Mouse (Mus musculus) cerebellum, adult 2 months (tissue): ENCODE measurements around the gene Gm42417. TPM values are rescaled to one million over a fixed set of nuclear protein-coding genes. Genes with fewer than 3 reads are reported as not detected.
A peak's percentile ranks its signal among the peaks of the same experiment; 100 is the strongest.

Source experiments
- DNase-seq, 2 experiments: peaks; one replicate each; pipeline ENCODE4 v3.0.0; 2021
- H3K27ac ChIP-seq: fragments of 200-500 bp; 2 replicates; pipeline ENCODE4 v1.5.1; 2012; ENCODE audit warnings: low read length, control low read depth, inconsistent platforms; ENCODE audit not compliant: insufficient read depth
- H3K27me3 ChIP-seq: fragments of 200-500 bp; 2 replicates; pipeline ENCODE4 v1.6.1; 2012; ENCODE audit warnings: inconsistent platforms, mild to moderate bottlenecking, low read length, moderate library complexity; ENCODE audit not compliant: control insufficient read depth, insufficient read depth
- H3K4me1 ChIP-seq: fragments of 200-500 bp; 2 replicates; pipeline ENCODE4 v1.6.1; 2011; ENCODE audit warnings: low read length; ENCODE audit not compliant: control insufficient read depth, insufficient read depth
- H3K4me3 ChIP-seq: fragments of 200-500 bp; replicated peaks from 2 replicates; pipeline ENCODE3; 2011; ENCODE audit warnings: mild to moderate bottlenecking, low read depth, low read length, control low read depth; ENCODE audit not compliant: insufficient read depth
- CTCF ChIP-seq: fragments of 200-500 bp; IDR thresholded peaks from 2 replicates; pipeline ENCODE4 v1.5.1; 2011; ENCODE audit warnings: low read depth, mild to moderate bottlenecking, control low read depth, low read length, moderate library complexity, borderline replicate concordance; ENCODE audit not compliant: insufficient read depth
- POLR2A ChIP-seq: fragments of 200-500 bp; IDR thresholded peaks from 2 replicates; pipeline ENCODE4 v1.6.1; 2011; ENCODE audit warnings: low read length, control low read depth, borderline replicate concordance; ENCODE audit not compliant: insufficient read depth
- WGBS: fragments of 180-500 bp; shearing (Covaris S2); methylation state at CpG from one replicate; pipeline ENCODE4 v1.1.7; 2018; 5-methylcytosine and 5-hydroxymethylcytosine counted together
- polyA plus RNA-seq: library from polyadenylated mRNA; depleted of rRNA; stranded (reverse); fragments of >200 nt; gene quantifications from 2 replicates; pipeline ENCODE4 v1.2.3, GENCODE M21; 2012

Gene Gm42417
- polyA plus RNA-seq, 1 experiment = 0.05 TPM

DNA sequence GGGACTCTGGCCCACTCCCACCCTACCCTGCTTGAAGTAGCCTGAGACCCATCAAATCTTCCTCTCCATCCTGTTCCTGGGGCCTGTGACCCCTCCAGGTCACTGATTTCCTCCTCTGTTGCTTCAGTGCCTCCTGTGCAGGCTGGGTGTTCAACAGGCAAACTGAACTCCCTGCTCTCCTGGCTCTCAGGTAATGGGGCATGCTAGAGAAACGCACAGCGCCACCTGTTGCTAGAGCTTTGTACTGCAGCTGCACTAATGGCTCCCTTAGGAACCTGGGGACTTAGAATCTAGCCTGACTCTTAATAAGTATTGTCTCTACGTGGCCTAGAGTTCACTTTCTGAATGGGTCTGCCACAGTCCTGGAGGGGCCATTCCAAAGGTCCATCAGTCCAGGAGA is 38.0 kb downstream of the Gm42417 start:
- H3K27me3 ChIP-seq = no peaks in the 10 kb centered on the region
- H3K4me3 ChIP-seq = no peak overlapping the region
- DNase-seq = peak; percentile 78 to 88
- H3K4me1 ChIP-seq = peaks cover 5% of the 10 kb centered on the region
- no peak overlapping the region for H3K27ac ChIP-seq
- 1% methylated on average over 3 of the region's 3 CpGs for WGBS
- peak; percentile 93 for TF ChIP-seq CTCF
- no peak for TF ChIP-seq POLR2A

DNA sequence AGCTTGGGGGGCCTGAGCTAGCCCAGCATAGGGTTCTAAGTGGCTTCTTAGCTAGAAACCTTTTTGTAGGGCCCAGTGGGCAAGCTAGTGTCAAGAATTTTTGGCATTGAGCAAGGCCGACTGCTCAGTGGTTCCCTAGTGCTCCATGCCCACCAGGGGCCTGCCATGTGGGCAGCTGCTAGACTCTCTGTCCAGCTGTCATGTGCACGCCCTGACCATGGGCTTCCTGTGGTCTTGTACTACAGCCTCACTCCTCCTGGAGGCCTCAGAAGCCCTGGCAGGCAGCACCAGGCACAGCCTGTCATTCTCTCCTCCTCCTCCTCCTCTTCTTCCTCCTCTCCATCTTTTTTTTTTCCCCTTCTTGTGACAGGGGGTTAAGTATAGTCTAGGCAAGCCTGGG is 41.9 kb downstream of the Gm42417 start:
- H3K27ac ChIP-seq = no peak overlapping the region
- 27% methylated on average over 2 of the region's 2 CpGs for WGBS
- peaks cover 30% of the 10 kb centered on the region for H3K4me1 ChIP-seq
- no peak overlapping the region for H3K4me3 ChIP-seq
- no peak for DNase-seq
- TF ChIP-seq POLR2A (no peak), CTCF (no peak)
- no peaks in the 10 kb centered on the region for H3K27me3 ChIP-seq

DNA sequence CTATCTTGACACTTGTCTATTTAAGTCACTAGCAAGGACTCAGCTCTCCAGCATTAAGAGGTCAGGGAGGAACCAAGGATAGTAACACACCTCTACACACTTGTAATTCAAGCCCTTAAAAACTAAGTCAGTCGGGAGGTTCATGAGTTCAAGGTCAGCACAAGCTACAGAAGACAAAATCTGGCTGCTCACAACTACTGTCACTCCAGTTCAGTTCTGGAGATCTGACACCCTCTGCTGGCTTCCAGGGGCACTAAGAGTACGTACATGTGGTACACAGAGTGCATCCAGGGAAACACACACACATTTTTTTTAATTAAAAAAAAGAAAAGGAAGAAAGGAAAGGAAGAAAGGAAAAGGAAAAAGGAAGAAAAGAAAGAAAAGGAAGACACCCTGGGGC is 42.5 kb downstream of the Gm42417 start:
- Histone ChIP-seq H3K4me1 (peaks cover 35% of the 10 kb centered on the region), H3K27ac (no peak overlapping the region), H3K27me3 (no peaks in the 10 kb centered on the region), H3K4me3 (no peak overlapping the region)
- 33% methylated on average over 2 of the region's 2 CpGs for whole genome bisulfite sequencing
- DNase-seq = peak in 1 of 2 experiments; percentile 59
- TF ChIP-seq POLR2A = no peak
- peak; percentile 64; the same call in 1 of the 2 replicates for TF ChIP-seq CTCF

DNA sequence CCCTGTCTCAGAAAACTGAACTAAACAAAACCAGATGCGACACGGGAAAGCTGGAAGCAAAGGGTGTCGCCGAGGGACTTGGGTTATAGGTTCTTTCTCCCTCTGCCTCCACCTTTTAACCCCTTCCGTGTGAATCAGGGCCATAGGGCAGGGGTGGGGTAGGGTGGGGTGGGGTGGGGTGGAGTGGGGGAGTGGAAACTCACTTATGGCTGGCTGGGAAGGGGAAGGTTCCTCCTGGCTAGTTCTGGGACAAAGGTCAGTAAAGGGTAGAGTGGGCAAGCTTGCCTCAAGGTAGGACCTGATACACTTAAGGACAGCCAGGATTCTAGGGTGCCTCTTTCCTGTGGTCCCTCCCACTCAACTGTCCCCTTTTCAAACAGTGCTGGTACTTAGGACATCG is 45.9 kb downstream of the Gm42417 start:
- Histone ChIP-seq H3K27ac (peak overlapping the region; percentile 52; the same call in 1 of the 2 replicates), H3K4me1 (peaks cover 49% of the 10 kb centered on the region), H3K27me3 (no peaks in the 10 kb centered on the region), H3K4me3 (no peak overlapping the region)
- 73% methylated on average over 6 of the region's 6 CpGs for WGBS
- TF ChIP-seq CTCF (no peak), POLR2A (no peak)
- no peak for DNase-seq

DNA sequence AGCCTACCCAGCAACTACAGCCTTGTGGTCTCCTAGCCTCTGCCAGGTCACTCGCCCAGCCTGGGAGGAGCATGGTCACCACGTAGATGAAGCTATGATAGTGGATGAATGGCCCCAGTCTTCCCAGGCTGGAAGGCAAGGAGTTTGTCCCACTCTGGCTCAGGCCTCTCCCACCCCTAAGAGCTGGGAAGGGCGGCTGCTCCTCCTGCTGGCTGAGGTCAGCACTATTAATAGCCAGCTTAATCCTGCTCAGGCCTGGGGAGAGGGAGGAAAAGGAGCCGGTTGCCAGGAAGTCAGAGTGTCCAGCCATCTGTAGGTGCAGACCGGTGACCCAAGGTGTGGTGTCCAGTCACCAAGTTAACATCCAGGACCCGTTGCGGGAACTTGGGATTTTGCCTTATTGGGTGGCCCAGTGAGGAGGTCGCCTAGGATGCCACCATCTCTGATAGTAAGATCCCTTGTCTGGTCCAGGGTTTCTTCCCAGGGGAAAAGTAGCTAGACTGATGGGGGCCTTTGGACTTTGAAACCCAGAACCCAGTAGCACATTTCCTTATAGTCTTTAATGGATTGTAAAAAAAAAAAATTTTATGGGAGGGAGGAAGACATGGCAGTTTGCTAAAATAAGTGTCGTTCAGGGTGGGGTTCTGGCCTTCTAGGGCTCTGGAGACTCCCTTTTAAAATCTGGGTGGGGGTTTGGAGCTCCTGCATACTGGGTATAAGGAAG is 46.7 kb downstream of the Gm42417 start:
- 9% methylated on average over 9 of the region's 9 CpGs for WGBS
- Histone ChIP-seq H3K4me3 (peak overlapping the region; percentile 3), H3K27me3 (no peaks in the 10 kb centered on the region), H3K4me1 (peaks cover 53% of the 10 kb centered on the region), H3K27ac (peak overlapping the region; percentile 85)
- DNase-seq = peak; percentile 89 to 95
- TF ChIP-seq POLR2A (peak; percentile 28; the same call in 1 of the 2 replicates), CTCF (peak; percentile 29; the same call in 1 of the 2 replicates)

DNA sequence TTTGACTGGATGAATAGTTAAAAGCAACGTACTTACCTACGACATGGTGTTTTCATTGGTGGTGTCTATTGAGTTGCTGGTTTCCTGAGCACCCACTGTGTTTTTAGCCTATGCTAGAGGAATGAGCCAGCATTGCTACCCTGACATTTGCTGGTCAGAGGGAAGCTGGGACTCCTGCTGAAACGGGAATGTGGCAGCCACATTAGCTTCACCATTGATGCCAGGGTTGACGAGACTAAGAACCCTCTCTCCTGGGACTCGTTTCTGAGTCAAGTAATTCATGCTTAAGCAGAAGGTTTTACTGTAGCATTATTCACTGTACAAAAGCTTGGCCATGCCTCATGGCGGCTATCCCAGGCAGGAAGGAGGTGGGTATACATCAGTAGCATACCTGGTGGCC is 49.6 kb downstream of the Gm42417 start:
- no peak for TF ChIP-seq CTCF
- no peak for TF ChIP-seq POLR2A
- H3K4me3 ChIP-seq = no peak overlapping the region
- 16% methylated on average over 6 of the region's 6 CpGs for WGBS
- H3K4me1 ChIP-seq = peaks cover 44% of the 10 kb centered on the region
- peak overlapping the region; percentile 91 for H3K27ac ChIP-seq
- peak; percentile 47 to 71 for DNase-seq
- no peaks in the 10 kb centered on the region for H3K27me3 ChIP-seq

DNA sequence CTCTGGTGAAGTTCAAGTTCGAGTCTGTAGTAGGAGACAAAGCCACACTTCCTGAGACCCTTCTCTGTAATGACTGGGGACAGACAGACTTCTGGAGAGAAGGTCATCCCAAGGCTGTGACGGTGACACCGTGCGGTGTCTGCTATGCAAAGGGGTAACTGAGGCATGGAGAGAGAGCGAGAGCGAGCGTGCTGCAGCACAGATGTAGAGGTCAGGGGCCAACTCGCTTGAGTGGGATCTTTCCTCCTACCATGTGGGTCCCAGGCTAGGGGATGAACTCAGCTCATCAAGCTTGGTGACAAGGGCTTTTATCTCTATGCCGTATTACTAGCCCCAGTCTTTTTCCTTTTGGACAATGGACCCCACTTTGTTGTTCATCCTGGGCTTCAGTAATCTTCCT is 52.1 kb downstream of the Gm42417 start:
- peak in 1 of 2 experiments; percentile 22 for DNase-seq
- peaks cover 37% of the 10 kb centered on the region for H3K4me1 ChIP-seq
- no peak overlapping the region for H3K4me3 ChIP-seq
- no peak overlapping the region for H3K27ac ChIP-seq
- no peaks in the 10 kb centered on the region for H3K27me3 ChIP-seq
- WGBS = 75% methylated on average over 9 of the region's 9 CpGs
- TF ChIP-seq POLR2A (no peak), CTCF (no peak)

DNA sequence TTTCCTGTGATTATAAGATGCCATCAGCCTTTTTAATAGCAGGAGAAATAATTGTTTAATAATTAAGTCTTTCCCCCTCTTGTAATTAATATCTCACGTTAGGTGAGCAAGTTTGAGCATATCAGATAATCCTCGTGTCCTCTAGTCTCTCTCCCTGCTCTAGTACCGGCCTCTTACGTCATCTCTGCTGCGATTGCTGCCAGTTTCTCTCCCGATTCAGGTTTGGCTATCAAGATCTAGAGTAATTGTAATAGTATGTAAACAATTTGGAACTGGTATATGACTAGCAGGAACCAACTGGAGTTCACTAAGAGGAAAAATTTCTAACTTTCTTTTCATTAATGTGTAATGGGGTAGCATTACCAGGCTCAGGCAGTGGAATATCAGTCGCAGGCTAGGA is 54.1 kb downstream of the Gm42417 start:
- DNase-seq = peak in 1 of 2 experiments; percentile 32
- Histone ChIP-seq H3K27ac (no peak overlapping the region), H3K27me3 (no peaks in the 10 kb centered on the region), H3K4me3 (no peak overlapping the region), H3K4me1 (peaks cover 42% of the 10 kb centered on the region)
- 39% methylated on average over 7 of the region's 7 CpGs for WGBS
- no peak for TF ChIP-seq POLR2A
- TF ChIP-seq CTCF = no peak
